Mouse (Mus musculus) neutrophil, adult 65 days (primary cell): ENCODE results near the gene Nkx6-1. TPM values are rescaled to one million over a fixed set of nuclear protein-coding genes. Genes with fewer than 3 reads are reported as not detected.

ENCODE experiments used
- total RNA-seq: library from RNA; stranded (reverse); gene quantifications from 2 replicates; pipeline ENCODE4 v1.2.4, GENCODE M21; 2023

The Nkx6-1 gene
- total RNA-seq: not detected in 2 replicates

DNA sequence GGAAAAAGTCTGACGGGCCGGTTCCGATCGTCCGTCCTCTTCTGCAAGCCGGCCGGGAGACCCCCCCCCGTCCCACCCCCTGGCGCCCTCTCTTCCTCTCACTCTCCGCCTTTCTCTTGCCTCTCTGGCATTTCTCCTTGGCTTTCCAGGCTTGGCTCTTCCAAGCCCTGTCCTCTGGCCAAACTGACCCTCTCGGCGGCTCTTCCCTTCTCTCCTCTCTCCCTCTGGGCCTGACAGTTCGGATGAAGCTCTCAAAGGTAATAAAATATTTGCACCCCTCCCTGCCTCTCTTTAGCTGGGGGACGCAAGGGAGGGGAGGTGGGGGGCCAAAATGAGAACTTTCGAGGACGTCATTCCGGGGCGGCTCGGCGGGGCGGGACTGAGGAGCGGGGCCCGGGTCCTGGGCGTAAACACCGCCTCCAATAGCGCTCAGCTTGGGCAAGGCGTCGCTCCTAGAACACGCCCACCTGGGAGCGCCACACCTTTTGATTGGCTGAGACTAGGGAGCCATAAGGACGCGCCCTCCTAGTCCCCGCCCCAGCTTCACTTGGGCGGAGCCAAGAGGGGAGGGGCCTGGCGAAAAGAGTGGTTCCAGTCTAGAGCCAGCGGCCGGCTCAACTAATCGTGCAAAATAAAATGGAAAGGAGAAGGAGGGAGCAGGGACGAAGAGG is at the start of gene Nkx6-1:
Gene Nkx6-1, minus strand, starts transcription at position 52 of the 671 bp plus-strand sequence.

Other genes with a start within 250 kb of the Nkx6-1 start
- gene Cds1, start 100.1 kb upstream of the Nkx6-1 start, total RNA-seq: 3.8 and 7.4 TPM in 2 replicates